Mouse (Mus musculus): ENCODE data around the gene Gm21987. TPM values are rescaled to one million over a fixed set of nuclear protein-coding genes. Genes with fewer than 3 reads are reported as not detected.

The Gm21987 gene
- polyA plus RNA-seq, 1 experiment from 2014 or later: not detected

GRCm38 (mm10) chr16:38387389-38387788, 40.5 kb downstream of the Gm21987 start:
- H3K4me3 ChIP-seq: no peak overlapping the region
- H3K9me3 ChIP-seq: no peaks in the 10 kb centered on the region
- WGBS: 85% methylated on average over 6 of the region's 6 CpGs
- H3K4me1 ChIP-seq (replicated peaks): no peaks in the 10 kb centered on the region
- H3K27me3 ChIP-seq: no peaks in the 10 kb centered on the region
- no peak overlapping the region for H3K27ac ChIP-seq (replicated peaks)
- H3K4me2 ChIP-seq: no peak overlapping the region
- no peak overlapping the region for H3K9ac ChIP-seq
- no peaks in the 10 kb centered on the region for H3K36me3 ChIP-seq
- no peak for ATAC-seq (ENCODE audit: low read depth)

- ATAC-seq (ENCODE audit: low read depth): no peak
- no peak overlapping the region for H3K9ac ChIP-seq
Observed at GRCm38 (mm10) chr16:38388757-38389156, 41.9 kb downstream of the Gm21987 start.

GRCm38 (mm10) chr16:38389284-38389893, 42.5 kb downstream of the Gm21987 start:
- H3K9ac ChIP-seq: no peak overlapping the region
- WGBS: 75% methylated on average over 8 of the region's 8 CpGs
- no peaks in the 10 kb centered on the region for H3K27me3 ChIP-seq
- no peaks in the 10 kb centered on the region for H3K36me3 ChIP-seq
- no peaks in the 10 kb centered on the region for H3K9me3 ChIP-seq
- H3K4me1 ChIP-seq (replicated peaks): no peaks in the 10 kb centered on the region
- no peak overlapping the region for H3K4me2 ChIP-seq
- no peak for ATAC-seq (ENCODE audit: low read depth)
- no peak overlapping the region for H3K4me3 ChIP-seq
- H3K27ac ChIP-seq (replicated peaks): no peak overlapping the region

More at GRCm38 (mm10) chr16:38388757-38389156, 41.9 kb downstream of the Gm21987 start:
- Histone ChIP-seq H3K36me3 (no peaks in the 10 kb centered on the region), H3K27ac (replicated peaks) (no peak overlapping the region), H3K27me3 (no peaks in the 10 kb centered on the region), H3K4me2 (no peak overlapping the region), H3K9me3 (no peaks in the 10 kb centered on the region), H3K4me3 (no peak overlapping the region), H3K4me1 (replicated peaks) (no peaks in the 10 kb centered on the region)
- 81% methylated on average over 6 of the region's 6 CpGs for WGBS

- H3K4me3 ChIP-seq: no peak overlapping the region
- H3K4me2 ChIP-seq: no peak overlapping the region
- 92% methylated on average over 7 of the region's 7 CpGs for WGBS
- H3K9ac ChIP-seq: no peak overlapping the region
- H3K9me3 ChIP-seq: no peaks in the 10 kb centered on the region
- H3K4me1 ChIP-seq (replicated peaks): no peaks in the 10 kb centered on the region
- no peaks in the 10 kb centered on the region for H3K27me3 ChIP-seq
- H3K27ac ChIP-seq (replicated peaks): no peak overlapping the region
- ATAC-seq (ENCODE audit: low read depth): no peak
- no peaks in the 10 kb centered on the region for H3K36me3 ChIP-seq
Observed at GRCm38 (mm10) chr16:38390322-38390721, 43.5 kb downstream of the Gm21987 start.

- Histone ChIP-seq H3K27ac (replicated peaks) (no peak overlapping the region), H3K27me3 (no peaks in the 10 kb centered on the region), H3K9me3 (no peaks in the 10 kb centered on the region), H3K36me3 (no peaks in the 10 kb centered on the region), H3K4me2 (no peak overlapping the region), H3K9ac (no peak overlapping the region), H3K4me3 (no peak overlapping the region), H3K4me1 (replicated peaks) (no peaks in the 10 kb centered on the region)
- no peak for ATAC-seq (ENCODE audit: low read depth)
- WGBS: 80% methylated on average over 23 of the region's 23 CpGs
Observed at GRCm38 (mm10) chr16:38392126-38392894, 45.5 kb downstream of the Gm21987 start.

- no peaks in the 10 kb centered on the region for H3K27me3 ChIP-seq
- WGBS: 91% methylated on average over 8 of the region's 8 CpGs
- peaks cover 2% of the 10 kb centered on the region for H3K4me1 ChIP-seq (replicated peaks)
- no peaks in the 10 kb centered on the region for H3K9me3 ChIP-seq
- H3K9ac ChIP-seq: no peak overlapping the region
- H3K4me2 ChIP-seq: no peak overlapping the region
- H3K36me3 ChIP-seq: no peaks in the 10 kb centered on the region
- ATAC-seq (ENCODE audit: low read depth): no peak
- H3K27ac ChIP-seq (replicated peaks): no peak overlapping the region
- H3K4me3 ChIP-seq: no peak overlapping the region
Observed at GRCm38 (mm10) chr16:38394191-38394618, 47.4 kb downstream of the Gm21987 start.

- no peak for ATAC-seq (ENCODE audit: low read depth)
- Histone ChIP-seq H3K27ac (replicated peaks) (no peak overlapping the region), H3K27me3 (no peaks in the 10 kb centered on the region), H3K9ac (no peak overlapping the region), H3K36me3 (no peaks in the 10 kb centered on the region), H3K4me2 (no peak overlapping the region), H3K4me1 (replicated peaks) (peaks cover 12% of the 10 kb centered on the region), H3K4me3 (no peak overlapping the region), H3K9me3 (no peaks in the 10 kb centered on the region)
- 75% methylated on average over 6 of the region's 6 CpGs for WGBS
Observed at GRCm38 (mm10) chr16:38395060-38395730, 48.4 kb downstream of the Gm21987 start.

- no peak overlapping the region for H3K4me2 ChIP-seq
- 66% methylated on average over 13 of the region's 13 CpGs for WGBS
- H3K4me3 ChIP-seq: no peak overlapping the region
- no peak for ATAC-seq (ENCODE audit: low read depth)
- H3K9ac ChIP-seq: no peak overlapping the region
- H3K27ac ChIP-seq (replicated peaks): no peak overlapping the region
- H3K27me3 ChIP-seq: no peaks in the 10 kb centered on the region
- H3K36me3 ChIP-seq: no peaks in the 10 kb centered on the region
- no peaks in the 10 kb centered on the region for H3K9me3 ChIP-seq
- H3K4me1 ChIP-seq (replicated peaks): peaks cover 16% of the 10 kb centered on the region
Observed at GRCm38 (mm10) chr16:38396155-38396554, 49.3 kb downstream of the Gm21987 start.

GRCm38 (mm10) chr16:38398266-38398665, 51.4 kb downstream of the Gm21987 start:
- no peaks in the 10 kb centered on the region for H3K9me3 ChIP-seq
- ATAC-seq (ENCODE audit: low read depth): no peak
- WGBS: 92% methylated on average over 6 of the region's 6 CpGs
- no peaks in the 10 kb centered on the region for H3K27me3 ChIP-seq
- H3K9ac ChIP-seq: no peak overlapping the region
- H3K4me1 ChIP-seq (replicated peaks): peaks cover 16% of the 10 kb centered on the region
- no peak overlapping the region for H3K4me3 ChIP-seq
- no peaks in the 10 kb centered on the region for H3K36me3 ChIP-seq
- H3K4me2 ChIP-seq: no peak overlapping the region
- H3K27ac ChIP-seq (replicated peaks): no peak overlapping the region

GRCm38 (mm10) chr16:38399076-38399475, 52.2 kb downstream of the Gm21987 start:
- no peak overlapping the region for H3K4me3 ChIP-seq
- no peaks in the 10 kb centered on the region for H3K9me3 ChIP-seq
- H3K4me1 ChIP-seq (replicated peaks): peaks cover 16% of the 10 kb centered on the region
- no peak overlapping the region for H3K9ac ChIP-seq
- WGBS: 68% methylated on average over 3 of the region's 3 CpGs
- H3K36me3 ChIP-seq: no peaks in the 10 kb centered on the region
- H3K4me2 ChIP-seq: peak overlapping the region; percentile 57
- no peaks in the 10 kb centered on the region for H3K27me3 ChIP-seq
- peak overlapping the region; percentile 87 for H3K27ac ChIP-seq (replicated peaks)
- ATAC-seq (ENCODE audit: low read depth): no peak

- Histone ChIP-seq H3K4me1 (replicated peaks) (peaks cover 16% of the 10 kb centered on the region), H3K36me3 (no peaks in the 10 kb centered on the region), H3K9me3 (no peaks in the 10 kb centered on the region), H3K4me3 (peak overlapping the region; percentile 29), H3K4me2 (peak overlapping the region; percentile 57), H3K27me3 (no peaks in the 10 kb centered on the region), H3K27ac (replicated peaks) (peak overlapping the region; percentile 87), H3K9ac (peak overlapping the region; percentile 73)
- peak; percentile 96 for ATAC-seq (ENCODE audit: low read depth)
- 22% methylated on average over 17 of the region's 17 CpGs for WGBS
Observed at GRCm38 (mm10) chr16:38399531-38400231, 52.8 kb downstream of the Gm21987 start.

All from neural tube, embryonic 13.5 days (tissue).